8 mouse cellular contexts compared by ENCODE assay signal in the genomic region with DNA sequence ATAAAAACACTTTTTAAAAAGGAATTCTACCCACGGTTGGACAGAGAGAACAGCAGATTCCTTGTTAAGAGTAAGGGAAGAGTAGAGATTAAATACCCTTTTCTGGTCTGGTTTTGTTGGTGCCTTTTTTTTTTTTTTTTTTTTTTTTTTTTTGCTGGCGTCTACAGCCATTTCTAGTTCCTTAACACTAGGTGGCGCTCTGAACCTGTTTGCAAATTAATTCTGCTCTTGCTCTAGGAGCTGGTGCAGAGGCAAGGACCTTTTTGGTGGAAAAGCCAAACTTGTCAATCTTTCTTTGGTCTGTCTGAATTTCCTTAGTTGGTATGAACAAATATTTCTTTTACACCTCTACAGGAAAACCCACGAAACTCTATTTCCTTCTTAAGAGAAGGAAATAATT. TPM values are rescaled to one million over a fixed set of nuclear protein-coding genes. Genes with fewer than 3 reads are reported as not detected.
DNase-seq lines count a peak whose midpoint lies in the region; ATAC-seq and TF ChIP-seq lines count a peak whose summit lies in the region.

No protein-coding gene starts in this region.

- H3K36me3 ChIP-seq in liver, adult 2 months (ENCODE audit: control insufficient read depth, insufficient read depth, low read length) = no peaks in the 10 kb centered on the region
- peaks cover 7% of the 10 kb centered on the region; the same call in 1 of the 2 replicates for H3K36me3 ChIP-seq in liver, embryonic 11.5 days (ENCODE audit: control insufficient read depth, insufficient read depth, low read length)
- H3K36me3 ChIP-seq in thymus, adult 2 months (ENCODE audit: control insufficient read depth, insufficient read depth, low read length) = no peaks in the 10 kb centered on the region

- no peak for ATAC-seq in cerebellum, adult (ENCODE audit: insufficient number of reproducible peaks, low FRiP score, low TSS enrichment)
- ATAC-seq in liver, embryonic 11.5 days (replicated peaks; ENCODE audit: low FRiP score) = no peak
- no peak for ATAC-seq in inflammation-experienced regulatory T-cells, adult 6 months

- H3K4me3 ChIP-seq in cerebellum, adult 2 months (replicated peaks; ENCODE audit: insufficient read depth, low read depth, low read length) = no peak overlapping the region
- no peak overlapping the region for H3K4me3 ChIP-seq in liver, adult 2 months (ENCODE audit: insufficient read depth, low read depth, low read length)
- H3K4me3 ChIP-seq in liver, embryonic 11.5 days (ENCODE audit: low read depth, low read length) = no peak overlapping the region
- H3K4me3 ChIP-seq in thymus, adult 2 months (ENCODE audit: control insufficient read depth, insufficient read depth, low read length) = no peak overlapping the region

- peak; percentile 46; the same call in 1 of the 2 replicates for TF ChIP-seq CTCF in cerebellum, adult 2 months (IDR thresholded peaks at IDR 0.05; ENCODE audit: borderline replicate concordance, insufficient read depth, low read depth, low read length)
- TF ChIP-seq CTCF in liver, adult 2 months (IDR thresholded peaks at IDR 0.05; ENCODE audit: low read depth, low read length) = no peak
- TF ChIP-seq CTCF in thymus, adult 2 months (IDR thresholded peaks at IDR 0.05; ENCODE audit: borderline replicate concordance, control insufficient read depth, extremely low read depth, insufficient read depth, low read length, poor library complexity) = no peak

- peak in 1 of 2 experiments; percentile 62 for DNase-seq in cerebellum, adult 2 months
- DNase-seq in liver, adult 2 months (ENCODE audit: extremely low read depth, low read depth, low spot score) = peak; percentile 60
- no peak for DNase-seq in liver, embryonic 11.5 days (ENCODE audit: low spot score)
- peak; percentile 55 to 61 for DNase-seq in cerebellum, postnatal 14 days
- DNase-seq in mesoderm, embryonic 11.5 days (ENCODE audit: low read depth, low spot score) = peak; percentile 78
- DNase-seq in thymus, adult 2 months = no peak

- peaks cover 9% of the 10 kb centered on the region; the same call in 1 of the 2 replicates for H3K4me1 ChIP-seq in cerebellum, adult 2 months (ENCODE audit: control insufficient read depth, insufficient read depth, low read length)
- H3K4me1 ChIP-seq in liver, adult 2 months (ENCODE audit: control insufficient read depth, insufficient read depth, low read length) = peaks cover 8% of the 10 kb centered on the region
- peaks cover 23% of the 10 kb centered on the region for H3K4me1 ChIP-seq in liver, embryonic 11.5 days (replicated peaks; ENCODE audit: control insufficient read depth, insufficient read depth, low read length)
- H3K4me1 ChIP-seq in thymus, adult 2 months (replicated peaks; ENCODE audit: control insufficient read depth, insufficient read depth, low read length) = peaks cover 9% of the 10 kb centered on the region

- no peak for TF ChIP-seq POLR2A in cerebellum, adult 2 months (IDR thresholded peaks at IDR 0.05; ENCODE audit: borderline replicate concordance, insufficient read depth, low read length)
- TF ChIP-seq POLR2A in liver, adult 2 months (IDR thresholded peaks at IDR 0.05; ENCODE audit: extremely low read depth, insufficient read depth, low read length) = no peak
- no peak for TF ChIP-seq POLR2A in thymus, adult 2 months (IDR thresholded peaks at IDR 0.05; ENCODE audit: control insufficient read depth, extremely low read depth, insufficient read depth, low read length, poor library complexity)

- WGBS in cerebellum, adult 2 months = under 1% methylated on average over 4 of the region's 4 CpGs
- 9% methylated on average over 4 of the region's 4 CpGs for WGBS in liver, adult 2 months
- 0% methylated on average over 4 of the region's 4 CpGs for WGBS in liver, embryonic 11.5 days
- 0% methylated on average over 4 of the region's 4 CpGs for WGBS in thymus, adult 2 months

- no peaks in the 10 kb centered on the region for H3K9me3 ChIP-seq in liver, embryonic 11.5 days (ENCODE audit: control insufficient read depth, low read length)

- H3K9ac ChIP-seq in liver, adult 2 months (ENCODE audit: low read depth, low read length) = no peak overlapping the region
- no peak overlapping the region for H3K9ac ChIP-seq in liver, embryonic 11.5 days (ENCODE audit: low read depth, low read length)

- no peak overlapping the region for H3K4me2 ChIP-seq in liver, embryonic 11.5 days

- no peaks in the 10 kb centered on the region for H3K27me3 ChIP-seq in cerebellum, adult 2 months (ENCODE audit: control insufficient read depth, insufficient read depth, low read length)
- no peaks in the 10 kb centered on the region; the same call in 1 of the 2 replicates for H3K27me3 ChIP-seq in liver, adult 2 months (ENCODE audit: control insufficient read depth, insufficient read depth, low read length)
- no peaks in the 10 kb centered on the region for H3K27me3 ChIP-seq in liver, embryonic 11.5 days (replicated peaks; ENCODE audit: control insufficient read depth, insufficient read depth, low read length)
- H3K27me3 ChIP-seq in thymus, adult 2 months (ENCODE audit: control insufficient read depth, insufficient read depth, low read length) = no peaks in the 10 kb centered on the region

- H3K79me2 ChIP-seq in liver, adult 2 months (ENCODE audit: control insufficient read depth, insufficient read depth, low read length) = 0 out of 2 replicates have a peak, but pooled peaks cover 4% of the 10 kb centered on the region

- no peak overlapping the region for H3K27ac ChIP-seq in cerebellum, adult 2 months (ENCODE audit: insufficient read depth, low read length)
- no peak overlapping the region for H3K27ac ChIP-seq in liver, adult 2 months (replicated peaks; ENCODE audit: insufficient read depth, low read depth, low read length)
- no peak overlapping the region for H3K27ac ChIP-seq in liver, embryonic 11.5 days (ENCODE audit: low read depth, low read length)
- no peak overlapping the region for H3K27ac ChIP-seq in thymus, adult 2 months (ENCODE audit: control insufficient read depth, insufficient read depth, low read length)

RNA-seq across cellular contexts. Expression of gene Pycr2, which starts 3.0 kb away (rescaled TPM):
- polyA plus RNA-seq in cerebellum, adult 2 months (2012; rRNA removed) = 40.2 and 46.8 TPM in 2 replicates
- total RNA-seq in liver, adult 2 months (2014; rRNA removed) = 5.7 and 6.4 TPM in 2 replicates
- polyA plus RNA-seq in liver, adult 2 months (2012; rRNA removed) = 7.8 and 8.5 TPM in 2 replicates
- polyA plus RNA-seq in liver, embryonic 11.5 days (2014; fragmentation: Nextera tagmentation; extraction: Ambion mirVana) = 162 and 171 TPM in 2 replicates
- 101 and 106 TPM in 2 replicates for polyA plus RNA-seq in thymus, adult 2 months (2012; rRNA removed)
- 10 to 100 TPM; 39.9 to 46.0 (median 44.5) TPM for polyA plus RNA-seq in inflammation-experienced regulatory T-cells, adult 6 months (2017; shearing (Covaris generic))

RNA-seq across cellular contexts. Expression of gene Lefty2, which starts 8.2 kb away (rescaled TPM):
- polyA plus RNA-seq in cerebellum, adult 2 months (2012; rRNA removed) = 0.18 TPM in 1 of 2 replicates, not detected in the other
- total RNA-seq in liver, adult 2 months (2014; rRNA removed) = not detected in 2 replicates
- polyA plus RNA-seq in liver, adult 2 months (2012; rRNA removed) = not detected in 2 replicates
- polyA plus RNA-seq in liver, embryonic 11.5 days (2014; fragmentation: Nextera tagmentation; extraction: Ambion mirVana) = not detected in 2 replicates
- polyA plus RNA-seq in thymus, adult 2 months (2012; rRNA removed) = 0.98 and 1.9 TPM in 2 replicates
- not detected for polyA plus RNA-seq in inflammation-experienced regulatory T-cells, adult 6 months (2017; shearing (Covaris generic))

RNA-seq across cellular contexts. Expression of gene Lefty1, which starts 33.7 kb away (rescaled TPM):
- polyA plus RNA-seq in cerebellum, adult 2 months (2012; rRNA removed) = 3.6 and 3.7 TPM in 2 replicates
- total RNA-seq in liver, adult 2 months (2014; rRNA removed) = 1.8 and 1.9 TPM in 2 replicates
- polyA plus RNA-seq in liver, adult 2 months (2012; rRNA removed) = 1.4 TPM in 2 replicates
- 7.3 and 9.5 TPM in 2 replicates for polyA plus RNA-seq in liver, embryonic 11.5 days (2014; fragmentation: Nextera tagmentation; extraction: Ambion mirVana)
- polyA plus RNA-seq in thymus, adult 2 months (2012; rRNA removed) = 6.0 and 6.4 TPM in 2 replicates
- polyA plus RNA-seq in inflammation-experienced regulatory T-cells, adult 6 months (2017; shearing (Covaris generic)) = not detected

RNA-seq across cellular contexts. Expression of gene Tmem63a, which starts 41.0 kb away (rescaled TPM):
- 87.8 and 117 TPM in 2 replicates for polyA plus RNA-seq in cerebellum, adult 2 months (2012; rRNA removed)
- total RNA-seq in liver, adult 2 months (2014; rRNA removed) = 9.5 and 12.8 TPM in 2 replicates
- polyA plus RNA-seq in liver, adult 2 months (2012; rRNA removed) = 14.6 and 15.8 TPM in 2 replicates
- polyA plus RNA-seq in liver, embryonic 11.5 days (2014; fragmentation: Nextera tagmentation; extraction: Ambion mirVana) = 7.8 and 8.3 TPM in 2 replicates
- polyA plus RNA-seq in thymus, adult 2 months (2012; rRNA removed) = 47.3 and 49.3 TPM in 2 replicates
- polyA plus RNA-seq in inflammation-experienced regulatory T-cells, adult 6 months (2017; shearing (Covaris generic)) = 10 to 100 TPM; 12.8 to 18.6 (median 14.0) TPM

RNA-seq across cellular contexts. Expression of gene Sde2, which starts 50.2 kb away (rescaled TPM):
- 16.8 and 17.7 TPM in 2 replicates for polyA plus RNA-seq in cerebellum, adult 2 months (2012; rRNA removed)
- 5.8 and 6.4 TPM in 2 replicates for total RNA-seq in liver, adult 2 months (2014; rRNA removed)
- 3.8 and 5.0 TPM in 2 replicates for polyA plus RNA-seq in liver, adult 2 months (2012; rRNA removed)
- 49.0 and 49.2 TPM in 2 replicates for polyA plus RNA-seq in liver, embryonic 11.5 days (2014; fragmentation: Nextera tagmentation; extraction: Ambion mirVana)
- polyA plus RNA-seq in thymus, adult 2 months (2012; rRNA removed) = 18.4 and 19.4 TPM in 2 replicates
- 10 to 100 TPM; 33.8 to 42.9 (median 37.5) TPM for polyA plus RNA-seq in inflammation-experienced regulatory T-cells, adult 6 months (2017; shearing (Covaris generic))

Comparison
In these comparisons a context has a peak if more than half of its experiments do, and no peak if none do; other contexts are left out.
1. DNase-seq: peak in liver, adult 2 months (single experiment), cerebellum, postnatal 14 days (2 of 2) and mesoderm, embryonic 11.5 days (single experiment); none in liver, embryonic 11.5 days (single experiment) and thymus, adult 2 months (single experiment).